Mouse (Mus musculus): ENCODE measurements around the gene Glra1.

The Glra1 gene

GRCm38 (mm10) chr11:55517666-55518065 is 90.3 kb downstream of the Glra1 start:
- DNase-seq, result no peak

- no peak for DNase-seq
Measured at GRCm38 (mm10) chr11:55511374-55511773, 96.6 kb downstream of the Glra1 start.

DNA sequence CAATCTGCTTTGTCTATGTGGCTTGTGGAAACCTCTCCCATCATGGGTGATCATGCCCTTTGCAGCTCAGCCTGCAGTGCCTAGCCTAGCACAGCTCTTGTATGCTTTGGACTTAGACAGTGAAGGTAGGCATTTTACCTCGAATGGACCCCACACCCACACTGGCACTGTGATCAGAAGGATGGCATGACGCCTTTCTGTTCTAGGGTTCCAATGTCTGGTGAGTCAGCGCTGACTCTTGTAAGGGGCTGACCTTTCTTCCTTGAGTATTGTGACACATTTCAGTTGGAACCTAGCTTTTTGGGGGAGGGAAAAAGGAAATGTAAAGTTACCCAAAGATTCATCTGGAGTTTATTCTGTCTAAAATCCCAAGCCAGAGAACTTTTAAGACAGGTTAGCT is 102.5 kb downstream of the Glra1 start:
- DNase-seq, result no peak

- no peak for DNase-seq
Measured at GRCm38 (mm10) chr11:55502886-55503285, 105.1 kb downstream of the Glra1 start.

GRCm38 (mm10) chr11:55501955-55502531 is 106.0 kb downstream of the Glra1 start:
- no peak for DNase-seq

GRCm38 (mm10) chr11:55497885-55498284 is 110.1 kb downstream of the Glra1 start:
- peak in 1 of 2 experiments; percentile 26 for DNase-seq

- no peak for DNase-seq
Measured at GRCm38 (mm10) chr11:55496158-55496557, 111.8 kb downstream of the Glra1 start.

DNA sequence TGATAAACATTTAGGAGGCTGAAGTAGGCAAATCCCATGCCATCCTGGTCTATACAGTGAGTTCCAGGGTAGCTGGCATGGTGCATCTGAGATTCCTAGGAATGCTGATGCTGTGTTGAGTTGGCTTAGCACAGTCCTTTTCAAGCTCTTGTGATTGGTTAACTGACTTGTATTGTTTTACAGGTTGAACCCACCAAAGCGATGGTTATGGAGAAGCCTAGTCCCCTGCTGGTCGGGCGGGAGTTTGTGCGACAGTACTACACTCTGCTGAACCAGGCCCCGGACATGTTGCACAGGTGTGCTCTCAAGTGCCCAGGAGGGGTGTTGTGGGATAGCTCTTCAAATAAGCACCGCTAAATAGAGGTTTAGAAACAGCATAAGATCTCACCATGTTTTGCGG is 122.6 kb downstream of the Glra1 start:
- DNase-seq, result no peak

- no peak for DNase-seq
Measured at GRCm38 (mm10) chr11:55473219-55473618, 134.8 kb downstream of the Glra1 start.

GRCm38 (mm10) chr11:55471467-55471866 is 136.5 kb downstream of the Glra1 start:
- no peak for DNase-seq

DNA sequence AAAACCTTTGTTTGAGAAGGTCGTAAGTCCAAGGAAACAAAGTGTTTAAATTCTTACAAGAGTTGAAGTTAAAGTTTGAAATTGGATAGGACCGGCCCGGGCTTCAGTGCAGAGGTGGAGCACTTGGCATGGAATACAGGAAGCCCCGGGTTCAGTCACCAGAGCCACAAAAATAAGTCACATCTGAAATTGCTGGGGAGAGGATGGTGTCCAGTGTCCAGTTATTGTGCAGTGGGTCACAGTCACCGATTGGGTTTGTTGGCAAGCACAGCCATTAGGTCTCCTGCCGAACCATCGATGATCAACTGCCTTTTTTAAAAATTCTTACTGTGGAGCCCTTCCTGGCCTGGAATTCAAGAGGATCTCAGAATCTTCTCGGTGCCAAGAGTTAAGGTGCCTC is 137.2 kb downstream of the Glra1 start:
- DNase-seq, result no peak

GRCm38 (mm10) chr11:55469923-55470691 is 137.9 kb downstream of the Glra1 start:
- DNase-seq, result no peak

DNA sequence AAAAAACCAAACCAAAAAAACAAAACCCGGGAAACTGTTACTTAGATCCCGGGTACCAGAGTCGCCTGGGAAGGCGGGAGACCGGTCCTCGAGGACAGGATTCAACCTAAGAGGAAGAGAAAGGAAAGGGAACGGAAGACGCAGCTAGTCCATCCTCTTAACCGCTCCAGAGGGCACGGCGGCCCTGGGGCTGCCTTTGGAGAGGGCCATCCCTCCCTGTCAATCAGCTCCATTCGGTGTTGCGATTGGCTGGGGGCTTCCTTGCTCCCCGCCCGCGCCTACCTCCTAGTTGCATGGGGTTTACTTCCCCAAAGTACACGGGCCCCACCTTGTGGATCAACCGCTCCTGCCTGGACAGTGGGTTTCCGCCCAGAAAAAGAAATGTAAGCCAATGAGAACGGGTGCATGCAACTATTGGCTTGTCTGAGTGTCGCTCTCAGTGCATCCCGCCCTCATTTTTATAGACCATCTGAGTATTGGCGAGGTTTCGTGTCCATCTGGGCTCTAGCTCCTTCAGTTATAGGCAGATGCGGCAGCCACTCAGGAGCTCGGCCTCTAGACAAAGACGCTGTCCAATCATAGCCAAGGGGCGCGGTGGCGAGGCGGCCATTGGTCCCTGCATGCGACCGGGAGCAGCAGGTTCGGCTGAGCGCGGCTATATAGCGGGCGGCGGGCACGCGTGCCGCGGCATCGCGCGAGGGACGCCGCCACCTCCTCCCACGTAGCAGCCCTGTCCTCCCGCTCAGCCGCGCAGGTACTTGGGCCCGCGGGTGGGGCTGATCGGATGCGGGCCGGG is 138.8 kb downstream of the Glra1 start, which contains the start of gene G3bp1:
G3bp1 (plus strand) TSS at position 638 of the 796 bp plus-strand sequence.
- DNase-seq, result peak; percentile 97 to 98

- DNase-seq, result no peak
Measured at GRCm38 (mm10) chr11:55468611-55469047, 139.4 kb downstream of the Glra1 start.

DNA sequence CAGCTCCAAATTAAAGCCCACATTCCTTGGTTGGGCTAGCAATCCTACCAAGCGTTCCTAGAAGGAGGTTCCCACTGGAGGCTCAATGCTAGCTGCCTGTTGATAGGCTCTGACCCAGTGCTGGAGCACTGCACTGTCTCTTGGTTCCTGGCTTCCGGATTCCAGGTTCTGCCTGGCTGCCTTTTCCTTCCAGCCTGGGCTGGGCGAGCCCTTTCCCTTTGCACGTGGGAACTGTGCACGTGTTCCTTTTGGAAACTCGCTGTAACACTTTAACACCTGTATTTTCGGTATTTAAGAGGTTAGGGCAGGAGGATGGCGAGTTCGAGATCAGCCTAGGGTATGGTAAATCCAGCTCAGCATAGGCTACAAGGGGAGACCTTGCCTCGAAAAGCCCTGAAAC is 140.0 kb downstream of the Glra1 start:
- DNase-seq, result no peak

DNA sequence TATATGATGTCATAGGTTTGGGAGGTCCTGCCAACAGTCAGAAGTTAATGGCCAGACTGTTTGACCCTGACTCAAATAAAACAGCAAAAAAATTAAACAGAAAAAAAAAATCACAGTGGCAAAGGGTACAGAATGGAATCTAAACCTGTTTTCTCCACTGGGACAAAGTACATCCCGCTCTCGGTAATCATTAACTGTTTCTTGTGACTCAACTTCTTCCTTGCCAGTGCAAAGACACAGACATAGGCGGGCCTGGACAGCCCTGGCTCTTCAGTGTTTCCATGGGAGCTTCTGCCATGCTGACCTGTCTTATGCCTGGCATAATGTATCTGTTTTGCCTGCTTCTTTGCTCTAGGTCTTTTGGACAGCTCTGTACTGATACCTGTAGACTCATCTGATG is 142.8 kb downstream of the Glra1 start:
- DNase-seq, result no peak

- no peak for DNase-seq
Measured at GRCm38 (mm10) chr11:55464707-55465106, 143.3 kb downstream of the Glra1 start.
